In the genomic region with DNA sequence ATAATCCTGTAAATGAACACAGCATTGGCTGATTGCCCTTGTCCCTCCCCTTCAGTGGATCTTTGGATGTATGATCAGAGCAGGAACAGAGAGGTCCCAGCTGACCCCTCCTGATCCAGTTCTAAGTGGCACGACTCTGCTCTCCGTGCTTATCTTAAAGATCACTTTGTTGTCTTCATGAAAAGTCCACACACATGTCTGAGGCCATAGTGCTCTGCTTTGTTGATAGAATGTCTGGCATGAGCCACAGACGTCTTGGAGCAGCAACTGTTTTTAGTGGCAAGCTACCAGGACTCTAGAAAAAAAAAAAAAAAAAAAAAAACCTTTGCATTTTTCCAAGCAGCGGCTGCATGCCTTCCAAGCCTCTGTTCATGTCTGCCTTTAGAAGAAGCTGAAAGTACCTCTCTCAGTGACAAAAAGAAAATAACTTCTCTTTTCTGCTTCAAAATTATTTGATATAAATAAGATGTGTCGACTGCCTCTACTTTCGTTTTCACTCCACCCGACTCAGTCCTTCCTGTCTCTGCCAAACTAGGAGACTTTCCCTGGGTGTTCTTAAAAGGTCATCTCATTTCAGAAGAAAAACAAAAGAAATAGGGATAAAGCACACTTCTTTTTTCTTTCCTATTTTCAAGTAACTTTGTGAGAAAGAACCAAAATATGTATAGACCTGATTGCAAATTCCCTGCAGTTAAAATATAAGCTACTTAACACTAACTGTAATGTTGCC, we compare ENCODE assay signal across 9 mouse cellular contexts.
A peak's percentile ranks its signal among the peaks of the same experiment; 100 is the strongest.
DNase-seq lines count a peak whose midpoint lies in the region; ATAC-seq and TF ChIP-seq lines count a peak whose summit lies in the region.
"Had no signal": no experiment of that assay in that cellular context is flagged by ENCODE, and none has a peak within 500 bp of the region (broad histone marks: within the 10 kb centered on the region; RNA-seq: fewer than 3 reads in every experiment).

No protein-coding gene starts in this region.

- no peaks in the 10 kb centered on the region for H3K4me1 ChIP-seq in hindbrain, embryonic 14.5 days (replicated peaks; ENCODE audit: control insufficient read depth, insufficient read depth, low read length)
- H3K4me1 ChIP-seq in hindbrain, embryonic 11.5 days (replicated peaks; ENCODE audit: control insufficient read depth, insufficient read depth, low read length) = no peaks in the 10 kb centered on the region
- H3K4me1 ChIP-seq in megakaryocyte, embryonic 14.5 days = peaks cover 68% of the 10 kb centered on the region
- H3K4me1 ChIP-seq in testis, adult 2 months (ENCODE audit: control insufficient read depth, insufficient read depth, low read length) = no peaks in the 10 kb centered on the region
- H3K4me1 ChIP-seq: midbrain, embryonic 12.5 days had no signal

- H3K4me3 ChIP-seq in hindbrain, embryonic 14.5 days (replicated peaks; ENCODE audit: low read length) = no peak overlapping the region
- no peak overlapping the region for H3K4me3 ChIP-seq in hindbrain, embryonic 11.5 days (ENCODE audit: low read depth, low read length)
- peak overlapping the region; percentile 91 for H3K4me3 ChIP-seq in megakaryocyte, embryonic 14.5 days (replicated peaks)
- peak overlapping the region; percentile 36; the same call in 1 of the 2 replicates for H3K4me3 ChIP-seq in testis, adult 2 months (ENCODE audit: control insufficient read depth, low read depth, low read length)
- H3K4me3 ChIP-seq: midbrain, embryonic 12.5 days had no signal

- no peak for DNase-seq in hindbrain, embryonic 14.5 days (ENCODE audit: low spot score)
- no peak for DNase-seq in hindbrain, embryonic 11.5 days (ENCODE audit: low spot score)
- peak; percentile 9 for DNase-seq in adrenal gland, postnatal 25 days
- DNase-seq in left cerebral cortex, postnatal 25 days (ENCODE audit: low spot score in 2 of 2) = peak; percentile 15 to 21

- intact Hi-C loops in left cerebral cortex, postnatal 25 days (cut with DNase I) = no loop called here

- H3K27me3 ChIP-seq in hindbrain, embryonic 14.5 days (ENCODE audit: control insufficient read depth, insufficient read depth, low read length) = no peaks in the 10 kb centered on the region
- H3K27me3 ChIP-seq in hindbrain, embryonic 11.5 days (ENCODE audit: control insufficient read depth, insufficient read depth, low read length) = no peaks in the 10 kb centered on the region
- no peaks in the 10 kb centered on the region for H3K27me3 ChIP-seq in megakaryocyte, embryonic 14.5 days (replicated peaks)
- no peaks in the 10 kb centered on the region for H3K27me3 ChIP-seq in testis, adult 2 months (ENCODE audit: control insufficient read depth, insufficient read depth, low read length)
- H3K27me3 ChIP-seq: midbrain, embryonic 12.5 days had no signal

- no peak for TF ChIP-seq POLR2A in testis, adult 2 months (IDR thresholded peaks at IDR 0.05; ENCODE audit: control insufficient read depth, low read depth, low read length)

- H3K27ac ChIP-seq in hindbrain, embryonic 14.5 days = no peak overlapping the region
- no peak overlapping the region for H3K27ac ChIP-seq in hindbrain, embryonic 11.5 days (ENCODE audit: low read depth, low read length)
- peak overlapping the region; percentile 27 for H3K27ac ChIP-seq in testis, adult 2 months (ENCODE audit: control insufficient read depth, insufficient read depth, low read depth, low read length)
- H3K27ac ChIP-seq: midbrain, embryonic 12.5 days had no signal

- 59% methylated on average over 7 of the region's 7 CpGs for WGBS in hindbrain, embryonic 14.5 days
- whole genome bisulfite sequencing in hindbrain, embryonic 11.5 days = 58% methylated on average over 7 of the region's 7 CpGs

- TF ChIP-seq CTCF in testis, adult 2 months (IDR thresholded peaks at IDR 0.05; ENCODE audit: control insufficient read depth, insufficient read depth, insufficient replicate concordance, low read depth, low read length) = no peak

- ATAC-seq in hindbrain, embryonic 14.5 days (ENCODE audit: low FRiP score) = no peak
- no peak for ATAC-seq in hindbrain, embryonic 11.5 days (ENCODE audit: low FRiP score)
- ATAC-seq in erythroid progenitor cell, adult 5-6 weeks (replicated peaks; ENCODE audit: low FRiP score, poor library complexity, severe bottlenecking) = peak; percentile 64
- peak; percentile 51 for ATAC-seq in inflammation-experienced regulatory T-cells, adult 6 months

- peak overlapping the region; percentile 4; the same call in 1 of the 2 replicates for H3K4me2 ChIP-seq in hindbrain, embryonic 14.5 days (replicated peaks)
- no peak overlapping the region for H3K4me2 ChIP-seq in hindbrain, embryonic 11.5 days (replicated peaks; ENCODE audit: low read depth, low read length)
- H3K4me2 ChIP-seq: midbrain, embryonic 12.5 days had no signal

- no peak overlapping the region for H3K9ac ChIP-seq in hindbrain, embryonic 14.5 days
- no peak overlapping the region for H3K9ac ChIP-seq in hindbrain, embryonic 11.5 days (ENCODE audit: low read depth, low read length)
- H3K9ac ChIP-seq: midbrain, embryonic 12.5 days had no signal

- H3K36me3 ChIP-seq in hindbrain, embryonic 14.5 days (replicated peaks; ENCODE audit: control insufficient read depth, insufficient read depth) = no peaks in the 10 kb centered on the region
- no peaks in the 10 kb centered on the region for H3K36me3 ChIP-seq in hindbrain, embryonic 11.5 days (ENCODE audit: control insufficient read depth, insufficient read depth, low read length)
- no peaks in the 10 kb centered on the region for H3K36me3 ChIP-seq in megakaryocyte, embryonic 14.5 days (replicated peaks; ENCODE audit: low read length)
- no peaks in the 10 kb centered on the region for H3K36me3 ChIP-seq in testis, adult 2 months (ENCODE audit: control insufficient read depth, insufficient read depth, low read length)
- H3K36me3 ChIP-seq: midbrain, embryonic 12.5 days had no signal

- H3K9me3 ChIP-seq in hindbrain, embryonic 14.5 days (ENCODE audit: control insufficient read depth, low read length) = no peaks in the 10 kb centered on the region
- no peaks in the 10 kb centered on the region for H3K9me3 ChIP-seq in hindbrain, embryonic 11.5 days (ENCODE audit: control insufficient read depth, low read length)
- H3K9me3 ChIP-seq in megakaryocyte, embryonic 14.5 days = no peaks in the 10 kb centered on the region
- H3K9me3 ChIP-seq: midbrain, embryonic 12.5 days had no signal

Comparison
In these comparisons a context has a peak if more than half of its experiments do, and no peak if none do; other contexts are left out.
1. ATAC-seq: peak in erythroid progenitor cell, adult 5-6 weeks (single experiment) and inflammation-experienced regulatory T-cells, adult 6 months (single experiment); none in hindbrain, embryonic 14.5 days (single experiment) and hindbrain, embryonic 11.5 days (single experiment).
2. DNase-seq: peak in adrenal gland, postnatal 25 days (single experiment) and left cerebral cortex, postnatal 25 days (2 of 2); none in hindbrain, embryonic 14.5 days (single experiment) and hindbrain, embryonic 11.5 days (single experiment).
3. H3K4me3 ChIP-seq: peak in megakaryocyte, embryonic 14.5 days (single experiment) and testis, adult 2 months (single experiment); none in hindbrain, embryonic 14.5 days (single experiment) and hindbrain, embryonic 11.5 days (single experiment).